Mouse (Mus musculus) heart, postnatal 0 days (tissue): ENCODE measurements at regions not wholly inside any gene's neighbourhood (a gene's known extent, or its start where the extent isn't known, plus 50 kb on each side); places are given as distances from the start of the nearest gene placed in this dataset.

Experiments used
- CTCF ChIP-seq: IDR thresholded peaks from 2 replicates; pipeline ENCODE4 v1.5.1; 2016; ENCODE audit warnings: antibody characterized with exemption, control low read depth, low read depth
- EP300 ChIP-seq: IDR thresholded peaks from 2 replicates; pipeline ENCODE4 v1.6.1; 2016; ENCODE audit warnings: antibody characterized with exemption, low read depth

- TF ChIP-seq CTCF, result no peak
- TF ChIP-seq EP300, result no peak
Observed at GRCm38 (mm10) chr12:12778563-12779256, 163.0 kb downstream of the Mycn start.
